Mouse (Mus musculus) forebrain, embryonic 11.5 days (tissue): ENCODE data around the gene Bcas3. TPM values are rescaled to one million over a fixed set of nuclear protein-coding genes. Genes with fewer than 3 reads are reported as not detected.

ENCODE experiments used
- ATAC-seq: fragments of 200-750 bp; cut with Nextera tagmentation; replicated peaks from 2 replicates; pipeline ENCODE4 v1.8.0; 2017; ENCODE audit warnings: moderate TSS enrichment; ENCODE audit not compliant: low FRiP score
- DNase-seq: peaks from one replicate; pipeline ENCODE4 v3.0.0-alpha.2; 2017; ENCODE audit warnings: low spot score
- H3K27ac ChIP-seq: fragments of 300-500 bp; sonication (generic); 2 replicates; pipeline ENCODE4 v1.5.1; 2014; ENCODE audit warnings: low read depth, low read length
- H3K27me3 ChIP-seq: fragments of 300-500 bp; sonication (generic); 2 replicates; pipeline ENCODE4 v1.6.1; 2014; ENCODE audit warnings: mild to moderate bottlenecking, low read length, mixed read lengths; ENCODE audit not compliant: control insufficient read depth, insufficient read depth
- H3K36me3 ChIP-seq: fragments of 300-500 bp; sonication (generic); 2 replicates; pipeline ENCODE4 v1.6.1; 2014; ENCODE audit warnings: mild to moderate bottlenecking, low read length, moderate library complexity, mixed read lengths; ENCODE audit not compliant: control insufficient read depth, insufficient read depth
- H3K4me1 ChIP-seq: fragments of 300-500 bp; sonication (generic); replicated peaks from 2 replicates; pipeline ENCODE4 v1.6.1; 2014; ENCODE audit warnings: low read length, mixed read lengths; ENCODE audit not compliant: control insufficient read depth, insufficient read depth
- H3K4me2 ChIP-seq: fragments of 300-500 bp; sonication (generic); 2 replicates; pipeline ENCODE4 v1.6.1; 2014; ENCODE audit warnings: low read depth, mild to moderate bottlenecking, low read length, moderate library complexity, mixed read lengths; ENCODE audit not compliant: severe bottlenecking
- H3K4me3 ChIP-seq: fragments of 300-500 bp; sonication (generic); 2 replicates; pipeline ENCODE4 v1.5.1; 2014; ENCODE audit warnings: low read depth, low read length
- H3K9ac ChIP-seq: fragments of 300-500 bp; sonication (generic); 2 replicates; pipeline ENCODE4 v1.6.1; 2014; ENCODE audit warnings: low read length
- H3K9me3 ChIP-seq: fragments of 300-500 bp; sonication (generic); 2 replicates; pipeline ENCODE4 v1.6.1; 2016; ENCODE audit warnings: low read length, mixed read lengths; ENCODE audit not compliant: control insufficient read depth
- WGBS: fragments of 180-500 bp; shearing (Covaris S2); extraction: QIAGEN DNeasy Blood & Tissue Kit; methylation state at CpG from one replicate; pipeline ENCODE4 v1.1.7; 2014; 5-methylcytosine and 5-hydroxymethylcytosine counted together
- polyA plus RNA-seq: library from polyadenylated mRNA; unstranded; fragments of >200 nt; fragmentation: Nextera tagmentation; extraction: Ambion mirVana; gene quantifications from 2 replicates; pipeline ENCODE4 v1.2.1, GENCODE M21; 2014

Bcas3 gene
- polyA plus RNA-seq, 1 experiment from 2014 or later: 17.9 TPM

GRCm38 (mm10) chr11:85392179-85392863, 39.4 kb downstream of the Bcas3 start:
- Histone ChIP-seq H3K27me3 (no peaks in the 10 kb centered on the region), H3K4me1 (no peaks in the 10 kb centered on the region), H3K27ac (no peak overlapping the region), H3K9me3 (no peaks in the 10 kb centered on the region), H3K9ac (no peak overlapping the region; the same call in 1 of the 2 replicates), H3K4me2 (no peak overlapping the region), H3K4me3 (no peak overlapping the region), H3K36me3 (no peaks in the 10 kb centered on the region)
- WGBS: 49% methylated on average over 12 of the region's 12 CpGs
- no peak for DNase-seq
- no peak for ATAC-seq

DNA sequence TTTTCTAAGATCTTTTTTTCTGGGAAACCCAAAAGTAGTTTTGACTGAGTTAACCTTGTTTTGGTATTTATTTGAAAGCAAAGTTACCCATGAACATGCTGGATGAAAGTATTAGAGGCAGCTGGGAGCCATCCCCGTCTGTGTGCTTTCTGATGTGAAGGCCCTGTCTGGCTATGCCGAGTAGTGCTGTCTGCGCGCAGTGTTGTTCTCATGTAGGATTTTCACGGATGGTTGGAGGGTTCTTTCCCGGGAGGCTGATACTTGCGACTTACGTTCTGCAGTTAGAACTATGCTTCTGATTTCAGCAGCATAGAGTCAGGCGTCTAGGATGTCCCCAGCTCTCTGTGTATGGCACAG, 39.9 kb downstream of the Bcas3 start:
- Histone ChIP-seq H3K27ac (no peak overlapping the region), H3K4me3 (no peak overlapping the region), H3K4me1 (no peaks in the 10 kb centered on the region), H3K36me3 (no peaks in the 10 kb centered on the region), H3K9ac (no peak overlapping the region), H3K27me3 (no peaks in the 10 kb centered on the region), H3K9me3 (no peaks in the 10 kb centered on the region), H3K4me2 (no peak overlapping the region)
- DNase-seq: no peak
- WGBS: 37% methylated on average over 9 of the region's 9 CpGs
- no peak for ATAC-seq

DNA sequence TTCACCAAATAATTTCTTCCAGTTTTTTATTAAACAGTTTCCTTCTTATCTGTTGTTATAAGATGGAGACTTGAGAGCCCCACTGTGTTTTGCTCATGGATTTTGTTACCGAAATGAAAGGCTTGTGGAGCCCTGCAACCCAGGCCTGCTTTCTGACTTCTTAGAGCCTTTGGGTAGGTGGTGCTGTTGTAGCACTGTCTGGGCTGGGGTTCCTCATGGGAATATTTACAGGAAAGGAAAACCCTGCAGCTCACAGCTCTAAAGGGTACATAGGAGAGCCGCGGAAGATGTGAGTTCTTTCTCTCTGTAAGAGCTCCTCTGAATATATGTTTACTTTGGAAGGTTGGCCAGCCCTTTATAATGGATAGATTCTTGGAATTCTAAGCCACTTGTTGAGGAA, 41.0 kb downstream of the Bcas3 start:
- DNase-seq (no peak), ATAC-seq (no peak)
- H3K27ac ChIP-seq: no peak overlapping the region
- H3K4me3 ChIP-seq: no peak overlapping the region
- H3K9ac ChIP-seq: no peak overlapping the region
- 77% methylated on average over 3 of the region's 3 CpGs for WGBS
- no peaks in the 10 kb centered on the region for H3K9me3 ChIP-seq
- no peaks in the 10 kb centered on the region for H3K4me1 ChIP-seq
- no peaks in the 10 kb centered on the region for H3K27me3 ChIP-seq
- no peaks in the 10 kb centered on the region for H3K36me3 ChIP-seq
- no peak overlapping the region for H3K4me2 ChIP-seq

DNA sequence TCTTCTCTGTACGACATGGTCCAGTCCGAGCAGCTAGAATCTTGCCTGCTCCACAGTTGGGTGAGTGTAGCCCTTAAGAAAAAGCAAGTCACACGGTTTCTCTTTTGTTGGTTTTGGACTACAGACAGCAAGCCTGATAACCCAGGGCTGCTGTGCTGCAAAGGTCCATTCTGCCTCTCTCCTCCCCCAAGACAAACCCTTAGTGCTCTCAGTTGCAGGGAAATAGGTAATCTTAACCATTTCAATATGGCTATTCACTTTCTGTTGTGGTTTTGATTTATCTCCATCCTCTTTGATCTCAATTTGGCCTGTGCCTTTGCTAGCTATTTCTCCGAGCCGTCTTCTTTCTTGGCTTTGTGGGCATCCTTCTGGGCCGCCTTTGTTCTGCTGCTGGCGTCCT, 42.4 kb downstream of the Bcas3 start:
- H3K9me3 ChIP-seq: no peaks in the 10 kb centered on the region
- no peak for ATAC-seq
- WGBS: 24% methylated on average over 7 of the region's 7 CpGs
- H3K4me1 ChIP-seq: no peaks in the 10 kb centered on the region
- no peak overlapping the region for H3K4me3 ChIP-seq
- no peak overlapping the region for H3K27ac ChIP-seq
- H3K27me3 ChIP-seq: no peaks in the 10 kb centered on the region
- H3K9ac ChIP-seq: no peak overlapping the region
- H3K36me3 ChIP-seq: no peaks in the 10 kb centered on the region
- no peak for DNase-seq
- no peak overlapping the region for H3K4me2 ChIP-seq

GRCm38 (mm10) chr11:85406531-85406930, 53.6 kb downstream of the Bcas3 start:
- Histone ChIP-seq H3K9ac (no peak overlapping the region), H3K4me2 (no peak overlapping the region), H3K4me1 (no peaks in the 10 kb centered on the region), H3K27ac (no peak overlapping the region), H3K36me3 (no peaks in the 10 kb centered on the region), H3K27me3 (no peaks in the 10 kb centered on the region), H3K9me3 (no peaks in the 10 kb centered on the region), H3K4me3 (no peak overlapping the region)
- ATAC-seq (no peak), DNase-seq (no peak)
- 59% methylated on average over 3 of the region's 3 CpGs for WGBS

DNA sequence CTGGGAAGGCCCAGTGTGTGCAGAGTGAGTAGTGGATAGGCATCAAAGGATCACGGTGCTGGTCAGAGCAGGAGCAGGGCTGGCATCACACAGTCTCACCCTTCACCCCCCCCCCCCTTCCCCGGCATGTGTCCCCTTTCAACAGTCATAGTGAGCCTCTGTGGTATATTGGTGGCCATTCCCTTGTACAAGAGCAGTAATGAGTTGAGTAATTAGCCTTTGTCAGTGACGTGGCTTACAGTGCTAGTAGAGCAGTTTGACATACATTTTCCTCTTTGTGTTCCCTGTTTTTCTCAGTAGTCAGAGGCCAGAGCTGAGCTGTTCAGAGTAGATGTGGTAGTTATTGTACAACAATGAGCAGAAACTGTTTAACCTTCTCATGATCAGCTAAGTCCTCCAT, 54.7 kb downstream of the Bcas3 start:
- Histone ChIP-seq H3K9me3 (no peaks in the 10 kb centered on the region), H3K36me3 (no peaks in the 10 kb centered on the region), H3K4me1 (no peaks in the 10 kb centered on the region), H3K27me3 (no peaks in the 10 kb centered on the region), H3K4me3 (no peak overlapping the region), H3K9ac (no peak overlapping the region), H3K4me2 (no peak overlapping the region), H3K27ac (no peak overlapping the region)
- 56% methylated on average over 3 of the region's 3 CpGs for WGBS
- no peak for ATAC-seq
- no peak for DNase-seq

DNA sequence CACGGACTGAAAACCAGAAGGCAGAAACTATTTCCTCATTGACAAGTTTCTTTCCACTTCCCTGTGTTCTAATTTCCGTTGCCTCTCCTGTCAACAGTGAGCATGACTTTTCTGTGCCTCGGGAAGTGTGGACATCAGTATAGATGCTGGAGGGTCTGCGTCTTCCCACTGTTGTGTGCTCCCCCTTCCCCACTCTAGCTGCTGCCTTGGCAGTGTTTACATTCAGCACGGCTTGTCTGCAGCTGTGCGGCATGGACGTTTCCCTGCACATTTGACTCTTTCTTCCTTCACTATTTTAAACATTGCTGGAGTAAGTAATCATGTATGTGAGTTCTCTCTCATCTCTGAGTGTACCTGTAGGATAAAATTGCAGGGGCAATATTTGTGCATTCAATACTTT, 59.4 kb downstream of the Bcas3 start:
- Histone ChIP-seq H3K4me2 (no peak overlapping the region), H3K4me3 (no peak overlapping the region), H3K36me3 (no peaks in the 10 kb centered on the region), H3K9ac (no peak overlapping the region), H3K27ac (no peak overlapping the region), H3K4me1 (no peaks in the 10 kb centered on the region), H3K27me3 (no peaks in the 10 kb centered on the region), H3K9me3 (no peaks in the 10 kb centered on the region)
- 78% methylated on average over 7 of the region's 7 CpGs for WGBS
- DNase-seq: no peak
- no peak for ATAC-seq

- Histone ChIP-seq H3K4me2 (no peak overlapping the region), H3K9me3 (no peaks in the 10 kb centered on the region)
These were observed 61.5 kb downstream of the Bcas3 start for GRCm38 (mm10) chr11:85414476-85414875.

GRCm38 (mm10) chr11:85427353-85427752, 74.4 kb downstream of the Bcas3 start:
- Histone ChIP-seq H3K9me3 (no peaks in the 10 kb centered on the region), H3K36me3 (no peaks in the 10 kb centered on the region), H3K4me2 (no peak overlapping the region), H3K4me1 (no peaks in the 10 kb centered on the region), H3K27me3 (no peaks in the 10 kb centered on the region), H3K27ac (no peak overlapping the region), H3K4me3 (no peak overlapping the region), H3K9ac (no peak overlapping the region)
- no peak for DNase-seq
- no peak for ATAC-seq
- WGBS: 82% methylated on average over 6 of the region's 6 CpGs

More at GRCm38 (mm10) chr11:85414476-85414875, 61.5 kb downstream of the Bcas3 start:
- DNase-seq (no peak), ATAC-seq (no peak)
- 92% methylated on average over 1 of the region's 1 CpGs for WGBS
- no peak overlapping the region for H3K27ac ChIP-seq
- no peaks in the 10 kb centered on the region for H3K36me3 ChIP-seq
- no peak overlapping the region for H3K4me3 ChIP-seq
- no peaks in the 10 kb centered on the region for H3K27me3 ChIP-seq
- H3K9ac ChIP-seq: no peak overlapping the region
- no peaks in the 10 kb centered on the region for H3K4me1 ChIP-seq
